Mouse (Mus musculus) liver, embryonic 14.5 days (tissue): ENCODE measurements around the gene Tmem86b. TPM values are rescaled to one million over a fixed set of nuclear protein-coding genes. Genes with fewer than 3 reads are reported as not detected.

Experiments
- ATAC-seq: fragments of 200-750 bp; cut with Nextera tagmentation; 2 replicates; pipeline ENCODE4 v1.8.0; 2017; ENCODE audit warnings: moderate number of reproducible peaks, mild to moderate bottlenecking, moderate library complexity; ENCODE audit not compliant: insufficient read depth
- DNase-seq, 3 experiments: peaks; one replicate each; pipeline ENCODE4 v3.0.0-alpha.2; 2012 to 2013; ENCODE audit warnings: low read depth in 3 of 3, low spot score in 3 of 3
- H3K27ac ChIP-seq: fragments of 300-500 bp; sonication (generic); 2 replicates; pipeline ENCODE4 v1.5.1; 2014; ENCODE audit warnings: moderate library complexity, mild to moderate bottlenecking, control low read depth, inconsistent platforms
- H3K27me3 ChIP-seq: fragments of 300-500 bp; sonication (generic); 2 replicates; pipeline ENCODE4 v1.6.1; 2014; ENCODE audit warnings: mild to moderate bottlenecking, low read length, moderate library complexity; ENCODE audit not compliant: control insufficient read depth, insufficient read depth
- H3K36me3 ChIP-seq: fragments of 300-500 bp; sonication (generic); replicated peaks from 2 replicates; pipeline ENCODE4 v1.6.1; 2014; ENCODE audit warnings: low read depth; ENCODE audit not compliant: control insufficient read depth, insufficient read depth
- H3K4me1 ChIP-seq, 2 experiments: fragments of 200-500 bp in 1 of 2; fragments of 300-500 bp in 1 of 2; sonication (generic) in 1 of 2; replicated peaks; 2 replicates each; pipeline ENCODE4 v1.6.1; 2012 to 2014; ENCODE audit warnings: antibody characterized with exemption in 1 of 2, inconsistent platforms in 1 of 2, low read length in 1 of 2; ENCODE audit not compliant: control insufficient read depth in 2 of 2, insufficient read depth in 2 of 2
- H3K4me2 ChIP-seq: fragments of 300-500 bp; sonication (generic); 2 replicates; pipeline ENCODE4 v1.6.1; 2014; ENCODE audit warnings: low read depth, mild to moderate bottlenecking, control low read depth, moderate library complexity
- H3K4me3 ChIP-seq, 2 experiments: fragments of 200-500 bp in 1 of 2; fragments of 300-500 bp in 1 of 2; sonication (generic) in 1 of 2; 2 replicates each; pipeline ENCODE4 v1.5.1; 2012 to 2014; ENCODE audit warnings: low read depth in 2 of 2, low read length in 2 of 2, mild to moderate bottlenecking in 2 of 2, control low read depth in 1 of 2, inconsistent platforms in 1 of 2, moderate library complexity in 1 of 2; ENCODE audit not compliant: insufficient read depth in 1 of 2
- H3K9ac ChIP-seq: fragments of 300-500 bp; sonication (generic); replicated peaks from 2 replicates; pipeline ENCODE4 v1.6.1; 2014; ENCODE audit warnings: mild to moderate bottlenecking, control low read depth, moderate library complexity
- H3K9me3 ChIP-seq: fragments of 300-500 bp; sonication (generic); 2 replicates; pipeline ENCODE4 v1.6.1; 2016; ENCODE audit warnings: low read length, mixed read lengths; ENCODE audit not compliant: control insufficient read depth
- CTCF ChIP-seq: IDR thresholded peaks from 2 replicates; pipeline ENCODE4 v1.5.1; 2016; ENCODE audit warnings: antibody characterized with exemption, low read depth, control low read depth
- EP300 ChIP-seq: IDR thresholded peaks from 2 replicates; pipeline ENCODE4 v1.6.1; 2016; ENCODE audit warnings: antibody characterized with exemption, low read depth
- WGBS: fragments of 180-500 bp; shearing (Covaris S2); extraction: QIAGEN DNeasy Blood & Tissue Kit; methylation state at CpG from one replicate; pipeline ENCODE4 v1.1.7; 2014; ENCODE audit not compliant: insufficient replicate concordance; 5-methylcytosine and 5-hydroxymethylcytosine counted together
- polyA plus RNA-seq, 2 experiments: library from polyadenylated mRNA; depleted of rRNA in 1 of 2; stranded (reverse) in 1 of 2; unstranded in 1 of 2; fragments of >200 nt; fragmentation: Nextera tagmentation in 1 of 2; extraction: Ambion mirVana in 1 of 2; gene quantifications; 2 replicates each; pipeline versions ENCODE4 v1.2.1 to v1.2.3; 2012 to 2014

The Tmem86b gene
- polyA plus RNA-seq, 2 experiments = 30.5 to 36.4 TPM

DNA sequence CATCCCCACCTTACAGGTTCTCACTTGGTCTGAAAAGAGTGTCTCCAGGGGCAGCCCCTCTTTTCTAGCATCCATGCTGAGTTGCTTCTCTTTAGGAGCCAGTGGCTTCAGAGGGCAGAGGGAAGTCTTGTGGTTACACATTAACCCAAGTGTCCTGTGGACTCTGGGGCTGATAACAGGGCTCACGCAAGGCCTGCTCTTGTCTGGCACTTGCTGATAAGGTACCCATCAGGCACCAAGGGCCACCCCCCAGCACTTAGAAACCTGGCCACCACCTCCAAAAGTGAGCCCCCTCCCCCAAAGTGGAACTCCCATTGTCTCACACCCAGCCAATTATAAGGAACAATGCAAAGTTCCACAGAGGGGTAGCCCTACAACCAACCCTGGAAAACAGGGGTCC, 1.0 kb downstream of the Tmem86b start:
- DNase-seq (peak; percentile 86 to 89 (median 87)), ATAC-seq (peak; percentile 92)
- no peaks in the 10 kb centered on the region for H3K27me3 ChIP-seq
- peaks cover 44% of the 10 kb centered on the region for H3K36me3 ChIP-seq
- H3K9me3 ChIP-seq = no peaks in the 10 kb centered on the region
- peak overlapping the region; percentile 90 for H3K9ac ChIP-seq
- WGBS = 4% methylated on average over 1 of the region's 1 CpGs
- no peak for TF ChIP-seq CTCF
- peak; percentile 94 for TF ChIP-seq EP300
- peak overlapping the region; percentile 95 for H3K4me2 ChIP-seq
- peaks cover 31 to 39% of the 10 kb centered on the region in 2 experiments for H3K4me1 ChIP-seq
- peak overlapping the region; percentile 69 to 71 for H3K4me3 ChIP-seq
- peak overlapping the region; percentile 99 for H3K27ac ChIP-seq

- Histone ChIP-seq H3K4me3 (peak overlapping the region; percentile 69 to 71), H3K4me2 (peak overlapping the region; percentile 95), H3K27me3 (no peaks in the 10 kb centered on the region), H3K27ac (peak overlapping the region; percentile 99), H3K4me1 (peaks cover 31 to 39% of the 10 kb centered on the region in 2 experiments), H3K36me3 (peaks cover 39% of the 10 kb centered on the region), H3K9ac (peak overlapping the region; percentile 90), H3K9me3 (no peaks in the 10 kb centered on the region)
- ATAC-seq (peak; percentile 54), DNase-seq (no peak)
- TF ChIP-seq EP300 (no peak), CTCF (no peak)
- 17% methylated on average over 5 of the region's 5 CpGs for WGBS
Observed at GRCm38 (mm10) chr7:4629586-4629985, 1.6 kb downstream of the Tmem86b start.

DNA sequence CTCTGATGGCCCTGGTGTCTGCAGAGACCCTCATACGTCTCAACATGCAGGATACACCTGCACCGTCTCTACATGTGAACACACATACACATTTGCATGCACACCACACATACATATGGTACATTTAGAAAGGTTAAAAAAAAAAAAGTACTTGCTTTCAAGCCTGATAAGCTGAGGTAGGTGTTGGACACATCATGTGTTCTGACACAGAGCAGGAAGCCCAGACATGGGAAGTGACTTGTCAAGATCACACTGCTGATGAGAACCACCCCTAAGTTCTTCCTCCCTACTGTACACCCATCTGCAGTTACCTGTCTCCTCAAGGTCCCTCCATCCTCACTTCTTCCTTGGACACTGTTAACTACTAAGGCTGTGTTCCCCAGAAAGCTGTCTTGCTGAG, 5.3 kb downstream of the Tmem86b start:
- H3K27ac ChIP-seq = peak overlapping the region; percentile 34; the same call in 1 of the 2 replicates
- ATAC-seq (no peak), DNase-seq (no peak)
- H3K4me2 ChIP-seq = no peak overlapping the region
- H3K9ac ChIP-seq = no peak overlapping the region
- H3K4me1 ChIP-seq = peaks cover 24 to 37% of the 10 kb centered on the region in 2 experiments
- TF ChIP-seq CTCF = no peak
- TF ChIP-seq EP300 = no peak
- peaks cover 13% of the 10 kb centered on the region for H3K36me3 ChIP-seq
- WGBS = 72% methylated on average over 2 of the region's 2 CpGs
- no peaks in the 10 kb centered on the region for H3K9me3 ChIP-seq
- no peak overlapping the region for H3K4me3 ChIP-seq
- H3K27me3 ChIP-seq = no peaks in the 10 kb centered on the region

DNA sequence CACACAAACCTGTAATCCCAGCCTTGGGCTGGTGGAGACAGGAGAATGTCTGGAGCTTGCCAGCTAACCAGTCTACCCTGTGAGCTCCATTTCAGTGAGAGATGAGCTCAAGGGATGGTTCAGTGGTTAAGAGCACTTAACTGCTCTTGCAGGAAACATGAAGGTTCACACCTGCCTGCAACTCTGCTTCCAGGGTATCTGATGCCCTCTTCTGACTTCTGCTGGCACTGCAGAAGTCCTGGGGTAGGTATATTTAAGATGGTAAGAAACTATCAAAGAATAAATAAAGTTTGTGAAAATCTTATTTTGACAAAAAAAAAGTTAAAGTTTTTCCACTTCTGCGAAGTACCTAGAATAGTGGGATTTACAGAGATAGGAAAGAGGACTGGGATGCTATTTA, 6.9 kb downstream of the Tmem86b start:
- Histone ChIP-seq H3K36me3 (peaks cover 9% of the 10 kb centered on the region), H3K4me1 (peaks cover 10 to 27% of the 10 kb centered on the region in 2 experiments), H3K9ac (no peak overlapping the region), H3K4me3 (no peak overlapping the region), H3K27me3 (no peaks in the 10 kb centered on the region), H3K4me2 (no peak overlapping the region), H3K9me3 (no peaks in the 10 kb centered on the region), H3K27ac (no peak overlapping the region)
- ATAC-seq (no peak), DNase-seq (no peak)
- TF ChIP-seq EP300 = no peak; the same call in 1 of the 2 replicates
- peak; percentile 48 for TF ChIP-seq CTCF
- 31% methylated on average over 1 of the region's 1 CpGs for WGBS

GRCm38 (mm10) chr7:4623544-4624189, 7.6 kb downstream of the Tmem86b start:
- 20% methylated on average over 4 of the region's 4 CpGs for WGBS
- H3K4me1 ChIP-seq = peaks cover 3 to 20% of the 10 kb centered on the region in 2 experiments
- peak; percentile 78 for TF ChIP-seq CTCF
- TF ChIP-seq EP300 = no peak
- no peak overlapping the region for H3K4me2 ChIP-seq
- no peak overlapping the region; the same call in 1 of the 2 replicates for H3K9ac ChIP-seq
- H3K4me3 ChIP-seq = no peak overlapping the region
- H3K27me3 ChIP-seq = no peaks in the 10 kb centered on the region
- H3K36me3 ChIP-seq = peaks cover 8% of the 10 kb centered on the region
- peak; percentile 64 for ATAC-seq
- H3K27ac ChIP-seq = no peak overlapping the region
- no peaks in the 10 kb centered on the region for H3K9me3 ChIP-seq
- peak; percentile 45 to 51 (median 49) for DNase-seq
